Mouse (Mus musculus) adrenal gland, adult 2 months (tissue): ENCODE measurements around the gene Disp3. TPM values are rescaled to one million over a fixed set of nuclear protein-coding genes. Genes with fewer than 3 reads are reported as not detected.
A peak's percentile ranks its signal among the peaks of the same experiment; 100 is the strongest.

Source experiments
- DNase-seq: peaks from one replicate; pipeline ENCODE4 v3.0.0; 2021
- polyA plus RNA-seq: library from polyadenylated mRNA; depleted of rRNA; stranded (reverse); fragments of >200 nt; gene quantifications from 2 replicates; pipeline ENCODE4 v1.2.3, GENCODE M21; 2012
- total RNA-seq, 2 experiments: library from RNA; stranded (reverse); gene quantifications; 2 replicates each; pipeline ENCODE4 v1.2.3; 2021

Disp3 gene
- total and polyA plus RNA-seq, 3 experiments, result 0.24 to 1.0 (median 0.55) TPM

- DNase-seq, result peak; percentile 90
These were observed 337 bp upstream of the Disp3 start for GRCm38 (mm10) chr4:148288055-148288549.

GRCm38 (mm10) chr4:148287041-148287440 is 724 bp downstream of the Disp3 start:
- DNase-seq, result no peak

DNA sequence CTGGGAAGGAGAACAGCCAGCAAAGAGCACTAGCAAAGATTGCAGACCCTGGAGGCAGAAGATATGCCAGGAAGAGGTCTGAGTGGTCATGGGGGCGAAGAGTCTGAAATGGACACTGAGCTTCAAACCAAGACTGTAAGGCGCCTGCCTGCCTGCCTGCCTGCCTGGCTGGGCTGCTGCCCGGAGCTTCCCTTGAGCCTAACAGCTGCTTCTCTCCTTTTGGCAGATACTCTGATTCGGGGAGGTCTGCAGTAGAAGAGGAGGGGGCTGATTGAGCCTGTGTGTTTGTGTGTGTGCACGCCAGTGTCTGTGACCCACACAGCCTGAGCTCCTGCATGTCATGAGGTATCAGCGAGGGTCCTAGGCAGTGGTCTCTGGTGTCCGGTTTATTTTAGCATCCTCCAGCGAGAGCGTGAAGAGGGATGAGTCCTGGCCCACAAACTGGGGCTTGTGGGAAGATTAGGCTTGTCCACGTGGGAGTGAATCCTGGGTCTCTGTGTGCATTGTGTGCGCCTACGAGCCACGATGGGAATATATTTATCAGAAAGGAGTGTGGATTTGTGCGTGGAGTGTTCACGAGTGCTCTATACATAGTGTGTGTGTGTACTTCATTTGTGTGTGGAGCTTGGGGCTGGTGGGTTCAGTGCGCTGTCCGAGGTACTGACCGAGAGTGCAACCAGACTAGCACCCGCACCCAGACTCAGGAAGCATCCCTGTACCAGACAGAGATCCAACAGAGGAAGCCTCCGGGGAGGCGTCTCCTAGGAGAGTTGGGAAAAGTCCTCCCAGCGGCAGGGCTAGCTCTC is 1.3 kb downstream of the Disp3 start:
- DNase-seq, result peak; percentile 44

DNA sequence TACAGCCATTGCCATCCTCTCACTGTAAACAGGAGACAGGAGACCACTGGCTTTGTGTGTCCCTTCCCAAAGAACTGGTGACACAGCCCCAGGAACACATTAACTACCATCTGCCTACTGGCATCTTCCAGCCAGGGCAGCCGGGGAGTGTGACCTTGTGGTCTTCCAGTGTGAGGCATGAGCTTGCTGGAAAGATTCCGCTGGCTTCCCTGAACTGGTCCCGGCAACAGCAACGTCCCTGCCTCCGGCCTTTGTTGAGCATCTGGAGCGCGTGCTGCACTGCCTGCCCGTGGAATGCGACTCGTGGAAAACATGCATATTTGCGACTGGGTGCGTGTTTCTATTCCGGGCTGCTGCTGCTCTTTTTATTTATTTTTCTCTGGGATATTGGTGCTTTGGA is 3.5 kb downstream of the Disp3 start:
- no peak for DNase-seq

- DNase-seq, result no peak
These were observed 10.8 kb downstream of the Disp3 start for GRCm38 (mm10) chr4:148276816-148277491.

- no peak for DNase-seq
These were observed 13.1 kb downstream of the Disp3 start for GRCm38 (mm10) chr4:148274671-148275070.

DNA sequence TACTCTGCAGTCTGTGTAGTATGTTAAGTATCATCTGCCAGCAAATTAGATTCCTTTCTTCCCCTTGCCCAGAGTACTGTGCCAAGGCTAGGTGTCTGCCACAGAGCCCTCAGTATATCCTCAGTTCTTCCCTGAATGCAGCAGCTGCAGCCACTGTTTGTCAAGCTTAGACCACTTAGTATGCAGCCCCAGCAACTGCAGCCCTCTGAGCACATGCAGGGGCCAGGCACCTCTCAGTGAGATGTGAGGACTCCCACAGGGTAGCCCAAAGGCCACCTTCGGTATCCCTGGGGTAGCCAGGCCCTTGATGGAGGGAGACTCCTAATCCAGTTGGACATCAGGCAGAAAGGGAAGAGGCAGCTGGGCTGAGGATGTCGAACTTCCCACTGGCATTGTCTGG is 14.5 kb downstream of the Disp3 start:
- DNase-seq, result no peak

- no peak for DNase-seq
These were observed 16.1 kb downstream of the Disp3 start for GRCm38 (mm10) chr4:148271656-148272055.

DNA sequence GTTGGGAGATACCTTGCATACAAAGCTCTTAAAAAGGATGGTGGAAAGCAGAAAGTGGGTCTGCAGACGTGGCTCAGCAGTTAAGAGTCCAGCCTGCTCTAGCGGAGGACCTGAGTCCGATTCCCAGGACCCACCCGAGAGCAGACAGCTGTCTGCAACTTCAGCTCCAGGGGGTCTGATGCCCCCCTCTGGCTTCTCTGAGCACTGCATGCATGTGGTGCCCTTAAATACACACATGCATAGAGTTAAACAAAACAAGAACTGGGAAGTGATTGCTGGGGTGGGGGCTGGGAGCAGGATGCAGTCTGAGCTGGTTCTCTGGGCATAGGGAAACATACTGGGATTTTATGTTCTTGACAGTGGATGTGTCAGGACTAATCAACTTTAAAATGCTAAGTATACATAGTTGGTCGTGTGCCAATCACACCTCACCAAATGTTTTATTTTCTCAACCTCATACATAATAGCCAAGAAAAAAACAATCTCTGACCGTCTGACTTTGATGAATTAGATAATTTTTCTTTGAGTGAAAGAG is 20.7 kb downstream of the Disp3 start:
- DNase-seq, result no peak

DNA sequence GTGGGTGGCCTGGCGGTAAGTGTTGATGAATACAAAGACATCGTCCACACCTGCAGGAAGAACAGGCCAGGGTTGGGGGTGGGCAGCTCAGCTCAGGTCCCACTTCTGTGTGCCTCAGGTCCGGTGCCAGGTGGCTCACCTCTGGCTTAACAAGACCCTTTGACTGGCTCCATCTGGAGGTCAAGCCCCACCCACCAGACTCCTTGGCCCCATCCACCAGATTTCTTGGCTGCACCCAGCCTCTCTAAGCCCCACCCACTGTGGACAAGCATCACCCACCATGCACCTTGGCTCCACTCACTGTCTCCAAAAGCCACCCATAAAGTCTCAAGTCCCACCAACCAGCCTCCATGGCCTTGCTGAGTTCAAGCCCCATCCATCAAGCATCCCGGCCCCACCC is 27.8 kb downstream of the Disp3 start:
- DNase-seq, result no peak

- peak; percentile 7 for DNase-seq
These were observed 38.4 kb downstream of the Disp3 start for GRCm38 (mm10) chr4:148249341-148249740.

- DNase-seq, result no peak
These were observed 47.4 kb downstream of the Disp3 start for GRCm38 (mm10) chr4:148240387-148240786.

GRCm38 (mm10) chr4:148239474-148240130 is 48.2 kb downstream of the Disp3 start:
- DNase-seq, result no peak

GRCm38 (mm10) chr4:148238919-148239318 is 48.8 kb downstream of the Disp3 start:
- no peak for DNase-seq

DNA sequence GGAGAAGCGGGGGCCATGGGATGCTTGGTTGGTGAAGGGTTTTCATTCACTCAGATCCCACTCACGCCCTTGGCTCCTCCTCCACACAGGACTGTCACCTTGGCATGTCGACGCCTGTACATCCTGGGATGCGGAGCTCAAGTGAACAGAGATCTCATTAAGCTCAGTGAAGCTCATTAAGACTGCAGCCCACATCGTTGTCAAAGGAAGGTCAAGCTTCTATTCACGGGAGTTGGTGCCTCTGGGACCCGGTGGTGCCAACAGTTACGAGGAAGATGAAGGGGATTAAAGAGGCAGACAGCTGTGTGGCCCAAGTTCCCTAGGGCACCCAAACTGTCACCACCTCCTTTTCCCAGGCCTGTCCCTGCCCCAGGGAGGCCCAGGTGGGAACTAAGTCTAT is 49.5 kb downstream of the Disp3 start:
- no peak for DNase-seq

GRCm38 (mm10) chr4:148236664-148237063 is 51.1 kb downstream of the Disp3 start:
- DNase-seq, result no peak

- no peak for DNase-seq
These were observed 54.7 kb downstream of the Disp3 start for GRCm38 (mm10) chr4:148233061-148233460.

DNA sequence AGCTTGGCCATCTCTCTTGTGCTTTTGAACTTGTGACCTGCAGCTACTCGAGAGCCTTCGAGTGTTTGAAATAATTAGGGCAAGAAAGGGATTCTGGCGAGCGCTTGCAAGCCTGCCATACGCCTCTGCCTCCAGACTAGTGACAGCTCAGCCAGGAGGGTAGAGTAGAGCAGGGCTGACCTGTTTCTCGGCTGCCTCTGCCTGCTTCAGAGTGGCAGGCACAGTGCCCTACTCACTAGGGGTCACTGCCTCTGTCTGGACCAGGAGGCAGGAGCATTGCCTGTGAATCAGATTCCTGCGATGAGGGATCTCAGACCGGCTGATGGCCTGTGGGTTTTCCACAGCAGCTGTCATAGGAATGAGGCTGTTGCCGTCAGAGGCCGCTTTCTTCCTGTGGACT is 55.1 kb downstream of the Disp3 start:
- DNase-seq, result no peak

DNA sequence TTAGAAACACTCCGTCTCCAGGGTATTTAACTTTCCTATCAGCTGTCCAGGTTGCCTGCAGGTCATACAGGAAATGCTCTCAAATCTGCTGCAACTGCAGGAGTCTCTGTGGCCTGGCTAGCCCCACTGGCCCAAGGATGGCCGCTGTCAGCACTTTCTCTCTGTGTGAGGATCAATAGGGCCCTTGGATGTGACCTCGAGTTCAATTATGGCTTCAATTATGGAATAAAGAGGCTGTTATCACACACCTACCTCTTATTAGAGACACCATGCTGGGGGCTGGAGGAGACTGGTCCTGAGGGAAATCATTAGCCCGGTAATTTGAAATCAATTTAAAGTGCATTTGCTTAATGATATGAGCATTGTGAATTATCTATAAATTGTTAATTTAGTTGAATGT is 55.6 kb downstream of the Disp3 start:
- no peak for DNase-seq

GRCm38 (mm10) chr4:148229646-148230045 is 58.1 kb downstream of the Disp3 start:
- peak; percentile 62 for DNase-seq

- DNase-seq, result no peak
These were observed 64.8 kb downstream of the Disp3 start for GRCm38 (mm10) chr4:148222983-148223382.

GRCm38 (mm10) chr4:148220656-148221055 is 67.1 kb downstream of the Disp3 start:
- DNase-seq, result no peak

GRCm38 (mm10) chr4:148218238-148218637 is 69.5 kb downstream of the Disp3 start:
- no peak for DNase-seq
